Mouse (Mus musculus): Measurements from ENCODE around the gene Acsm4. TPM values are rescaled to one million over a fixed set of nuclear protein-coding genes. Genes with fewer than 3 reads are reported as not detected.

Acsm4 gene
- polyA plus RNA-seq (2012; fragmentation: generic; extraction: Trizol) = not detected

DNA sequence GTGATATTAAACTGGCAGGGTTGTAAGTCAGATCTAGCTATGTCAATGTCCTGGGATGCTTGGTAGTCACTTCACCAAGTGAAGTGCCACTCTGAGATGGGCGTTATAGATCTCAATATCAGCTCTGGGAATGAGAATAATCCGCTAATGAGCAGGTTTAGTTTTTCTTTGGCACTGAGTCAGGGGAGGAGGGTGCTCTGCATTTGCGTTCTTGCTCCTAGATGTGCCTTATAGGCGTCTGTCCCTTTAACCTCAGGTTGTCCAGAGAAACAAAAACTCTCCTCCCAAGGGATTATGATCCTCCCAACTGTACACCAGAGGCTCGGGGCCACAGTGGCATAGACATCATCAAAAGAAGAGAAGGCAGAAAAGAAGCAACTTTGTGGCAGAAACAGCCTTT, at the start of gene Acsm4:
TSS of gene Acsm4 (plus strand) at position 301 of the 400 bp plus-strand sequence.

DNA sequence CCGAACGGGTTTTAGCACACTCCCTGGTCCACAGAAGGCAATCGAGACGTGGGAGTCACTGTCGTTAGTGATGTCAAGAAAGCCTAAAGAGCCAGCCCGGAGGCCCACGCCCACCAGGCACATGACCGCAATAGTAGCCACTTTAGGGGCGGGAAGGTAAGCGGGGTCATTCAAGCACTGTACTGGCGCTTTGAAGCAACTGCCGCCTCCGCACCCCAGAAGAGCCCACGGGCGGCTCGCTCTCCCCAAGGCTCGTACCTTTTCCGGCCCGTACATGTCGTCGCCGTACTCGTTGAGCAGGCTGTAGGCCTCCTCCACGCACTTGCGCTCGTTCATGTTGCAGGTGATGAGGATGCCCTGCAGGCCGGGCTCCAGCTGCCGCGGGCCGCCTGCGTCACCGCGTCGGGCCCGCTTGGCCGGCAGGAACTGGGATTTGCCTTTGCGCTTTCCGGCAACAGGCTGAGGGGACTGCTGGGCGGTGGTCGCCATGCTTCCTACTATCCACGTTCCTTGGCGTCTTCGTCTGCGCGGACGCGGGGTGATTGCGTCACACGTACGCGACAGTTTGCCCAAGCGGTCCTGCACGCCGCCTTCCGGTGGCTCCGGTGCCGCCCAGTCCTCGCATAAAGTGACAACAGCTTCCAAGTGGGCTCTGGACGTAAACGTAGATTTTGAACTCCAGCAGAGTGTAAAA, 30.6 kb downstream of the Acsm4 start, which contains the start of gene Thumpd1:
TSS of gene Thumpd1 (minus strand) at position 546 of the 694 bp plus-strand sequence.

GRCm38 (mm10) chr7:119760527-119760951, 70.7 kb downstream of the Acsm4 start, which contains the start of gene Acsm3:
Gene Acsm3 (plus strand): TSS chr7:119760923.

Other genes with a start within 250 kb of the Acsm4 start
- not detected for gene Gp2, start 230.7 kb upstream of the Acsm4 start, polyA plus RNA-seq (2012; fragmentation: generic; extraction: Trizol)
- gene Umod, start 210.7 kb upstream of the Acsm4 start, polyA plus RNA-seq (2012; fragmentation: generic; extraction: Trizol) = not detected
- not detected for gene Acsm5, start 170.6 kb upstream of the Acsm4 start, polyA plus RNA-seq (2012; fragmentation: generic; extraction: Trizol)
- not detected for gene Pdilt, start 166.5 kb upstream of the Acsm4 start, polyA plus RNA-seq (2012; fragmentation: generic; extraction: Trizol)
- gene Acsm2, start 135.7 kb upstream of the Acsm4 start, polyA plus RNA-seq (2012; fragmentation: generic; extraction: Trizol) = not detected
- gene Acsm1, start 83.0 kb upstream of the Acsm4 start, polyA plus RNA-seq (2012; fragmentation: generic; extraction: Trizol) = not detected
- gene Thumpd1, start 30.8 kb downstream of the Acsm4 start, polyA plus RNA-seq (2012; fragmentation: generic; extraction: Trizol) = 10 to 100 TPM in 1 of 2 experiments, 1 to 10 TPM in 1; 1.8 to 10.4 TPM
- under 1 TPM in 1 of 2 experiments, not detected in 1; 0.05 TPM for gene Acsm3, start 70.9 kb downstream of the Acsm4 start, polyA plus RNA-seq (2012; fragmentation: generic; extraction: Trizol)
- gene Rexo5, start 104.0 kb downstream of the Acsm4 start, polyA plus RNA-seq (2012; fragmentation: generic; extraction: Trizol) = 1 to 10 TPM in 1 of 2 experiments, under 1 TPM in 1; 0.84 to 6.0 TPM
- 1 to 10 TPM in 1 of 2 experiments, under 1 TPM in 1; 0.28 to 1.8 TPM for gene Eri2, start 104.0 kb downstream of the Acsm4 start, polyA plus RNA-seq (2012; fragmentation: generic; extraction: Trizol)
- 1 to 10 TPM in 1 of 2 experiments, under 1 TPM in 1; 0.90 to 3.3 TPM for gene Lyrm1, start 205.8 kb downstream of the Acsm4 start, polyA plus RNA-seq (2012; fragmentation: generic; extraction: Trizol)
- 1 to 10 TPM in 1 of 2 experiments, under 1 TPM in 1; 0.33 to 2.8 TPM for gene Dcun1d3, start 206.3 kb downstream of the Acsm4 start, polyA plus RNA-seq (2012; fragmentation: generic; extraction: Trizol)

Data from C3H10T1/2 (cell line).